Mouse (Mus musculus) E14TG2a.4 (cell line): ENCODE results near the gene Ttll3.

Experiments
- H3K27me3 ChIP-seq: 2 replicates; pipeline ENCODE4 v1.6.1; 2014; ENCODE audit warnings: low read length, control low read depth; ENCODE audit not compliant: insufficient read depth
- H3K36me3 ChIP-seq: 2 replicates; pipeline ENCODE4 v1.6.1; 2014; ENCODE audit warnings: low read length, control low read depth; ENCODE audit not compliant: insufficient read depth
- H3K4me1 ChIP-seq: replicated peaks from 2 replicates; pipeline ENCODE4 v1.6.1; 2014; ENCODE audit warnings: low read depth, low read length, control low read depth
- H3K4me3 ChIP-seq: replicated peaks from 2 replicates; pipeline ENCODE4 v1.5.1; 2014; ENCODE audit warnings: mild to moderate bottlenecking, low read length
- H3K9me3 ChIP-seq: 2 replicates; pipeline ENCODE4 v1.6.1; 2014; ENCODE audit warnings: low read length, control low read depth
- CTCF ChIP-seq: conservative IDR thresholded peaks from 2 replicates; pipeline ENCODE4 v1.5.1; 2014; ENCODE audit warnings: low read length
- NANOG ChIP-seq: IDR thresholded peaks from 2 replicates; pipeline ENCODE4 v1.6.1; 2014; ENCODE audit warnings: borderline replicate concordance, low read length, mixed read lengths
- POU5F1 ChIP-seq: IDR thresholded peaks from 2 replicates; pipeline ENCODE4 v1.6.1; 2014; ENCODE audit warnings: low read length, borderline replicate concordance

The Ttll3 gene

DNA sequence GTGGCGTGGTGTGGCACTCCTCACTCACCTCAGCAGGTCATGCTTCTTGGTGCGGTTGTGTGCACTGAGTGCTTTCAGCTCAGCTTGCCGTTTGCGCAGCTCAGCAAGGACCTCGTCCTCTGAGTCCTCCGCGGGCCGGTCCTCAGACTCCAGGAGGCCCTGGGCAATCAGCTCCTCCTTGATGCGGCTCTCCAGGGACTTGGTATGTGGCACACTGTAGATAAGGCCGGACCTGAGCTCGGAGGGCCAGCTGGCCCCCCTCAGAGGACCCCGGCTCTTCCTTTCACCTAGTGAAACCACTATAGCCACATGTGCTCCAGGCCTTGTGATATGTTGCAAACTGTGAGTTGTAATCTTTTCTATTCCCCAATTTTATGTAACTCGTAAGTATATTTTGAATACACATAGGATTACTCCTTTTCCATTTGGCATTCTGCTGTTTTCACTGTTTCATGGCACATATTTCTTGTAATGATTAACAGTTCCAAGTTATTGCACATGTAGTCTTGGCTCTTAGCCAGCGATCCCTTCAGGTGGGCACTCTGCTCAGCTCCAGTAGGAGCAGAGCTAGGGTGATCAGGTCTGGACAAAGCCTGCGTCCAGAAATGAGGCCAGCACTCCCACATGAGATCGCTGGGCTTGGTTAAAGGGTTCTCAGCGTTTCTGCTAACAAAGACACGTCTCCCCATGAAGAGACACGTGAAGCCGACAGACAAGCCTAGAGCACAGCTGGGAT lies 18.7 kb upstream of the Ttll3 start:
- no peak for TF ChIP-seq CTCF
- Histone ChIP-seq H3K9me3 (no peaks in the 10 kb centered on the region), H3K4me1 (peaks cover 63% of the 10 kb centered on the region)

DNA sequence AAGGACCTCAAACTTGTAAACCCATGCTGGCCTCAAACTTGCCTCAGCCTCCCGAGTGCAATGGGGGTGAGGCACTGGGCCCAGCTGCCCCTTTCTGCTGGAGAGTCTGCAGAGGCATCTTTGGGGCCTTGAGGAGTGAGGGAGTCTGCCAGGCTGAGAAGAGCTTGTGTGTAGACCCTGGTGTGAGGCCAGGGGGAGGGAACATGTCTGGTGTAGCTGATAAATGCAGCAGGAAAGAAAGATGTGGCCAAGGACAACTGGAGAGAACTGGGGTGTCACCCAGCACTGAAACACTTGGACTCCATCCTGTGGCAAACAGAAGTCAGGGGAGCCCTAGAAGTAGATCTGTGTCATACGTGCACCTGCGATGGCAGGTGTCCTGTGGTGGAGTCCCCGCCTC lies 15.6 kb upstream of the Ttll3 start:
- H3K9me3 ChIP-seq = no peaks in the 10 kb centered on the region
- TF ChIP-seq POU5F1 = no peak
- TF ChIP-seq CTCF = no peak
- TF ChIP-seq NANOG = no peak

More for the DNA sequence above, 18.7 kb upstream of the Ttll3 start:
- no peaks in the 10 kb centered on the region for H3K27me3 ChIP-seq
- H3K36me3 ChIP-seq = peaks cover 75% of the 10 kb centered on the region
- H3K4me3 ChIP-seq = no peak overlapping the region

DNA sequence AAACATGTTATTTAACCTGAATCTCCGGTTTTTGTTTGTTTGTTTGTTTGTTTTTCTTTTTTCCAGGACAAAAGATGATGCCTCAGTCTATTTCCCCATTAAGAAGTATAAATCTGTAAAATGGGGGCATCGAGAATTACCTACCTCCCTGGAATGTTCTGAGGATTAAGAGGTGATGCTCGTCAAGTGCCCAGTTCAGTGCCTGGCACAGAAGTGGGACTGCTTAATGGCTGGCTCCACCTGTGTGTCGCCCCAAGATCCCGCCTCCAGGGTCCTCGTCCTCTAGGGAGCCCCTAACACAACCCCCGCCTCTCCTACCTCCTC lies 11.9 kb upstream of the Ttll3 start:
- peaks cover 62% of the 10 kb centered on the region for H3K4me1 ChIP-seq

More for the DNA sequence above, 15.6 kb upstream of the Ttll3 start:
- Histone ChIP-seq H3K27me3 (no peaks in the 10 kb centered on the region), H3K36me3 (peaks cover 75% of the 10 kb centered on the region), H3K4me1 (peaks cover 50% of the 10 kb centered on the region), H3K4me3 (no peak overlapping the region)

DNA sequence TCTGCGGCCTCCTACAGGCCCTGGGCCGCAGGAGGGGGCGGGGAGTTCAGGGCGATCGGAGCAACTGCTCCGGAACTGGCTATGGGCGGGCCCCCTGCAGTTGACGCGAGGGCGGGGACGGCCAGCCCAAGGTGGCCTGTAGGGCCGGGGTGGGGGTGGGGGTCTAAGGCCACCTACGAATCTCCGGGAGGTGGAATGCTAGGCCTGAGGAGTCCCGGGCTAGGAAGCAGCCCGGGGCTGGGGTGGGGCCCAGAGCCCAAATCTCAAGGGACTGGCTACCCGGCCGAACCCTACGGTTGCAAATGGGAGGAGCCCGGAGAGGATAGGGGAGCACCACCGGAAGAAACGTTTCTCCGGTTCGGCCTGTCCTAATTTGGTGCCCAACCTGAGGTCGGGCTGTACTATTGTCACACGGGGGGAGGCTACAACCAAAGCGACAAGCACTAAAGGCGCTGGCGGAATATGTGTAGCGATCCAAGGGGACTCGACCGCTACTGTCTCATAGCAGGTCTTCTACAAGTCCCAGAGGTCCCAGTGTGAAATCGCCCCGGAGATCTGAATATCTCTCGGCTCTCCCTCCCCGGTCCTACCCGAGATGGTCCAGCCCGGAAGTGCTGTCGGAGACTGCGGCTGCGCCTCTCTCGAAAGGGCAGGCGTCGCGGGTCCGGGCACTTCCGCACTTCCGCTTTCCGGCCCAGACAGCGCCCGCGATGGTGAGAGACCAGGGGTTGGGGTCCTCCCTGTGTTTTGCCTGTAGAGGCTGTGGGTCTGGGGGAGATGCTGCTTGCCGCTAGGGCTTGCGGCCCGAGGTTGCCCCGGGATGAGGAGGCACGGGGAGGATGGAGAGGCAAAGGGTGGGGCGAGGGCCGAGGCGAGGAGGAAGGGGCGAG lies 11.3 kb upstream of the Ttll3 start, which contains the start of the genes Tada3 and Arpc4:
Gene Tada3 (minus strand): TSS at position 388 of the 890 bp plus-strand sequence.
Gene Arpc4 (plus strand): TSS at position 620 of the 890 bp plus-strand sequence.
- no peaks in the 10 kb centered on the region for H3K9me3 ChIP-seq
- H3K4me3 ChIP-seq = peak within 1 kb of the TSS; percentile 100
- peaks cover 63% of the 10 kb centered on the region for H3K4me1 ChIP-seq
- no peaks in the 10 kb centered on the region for H3K27me3 ChIP-seq
- H3K36me3 ChIP-seq = peaks cover 70% of the 10 kb centered on the region
- TF ChIP-seq POU5F1 (no peak), NANOG (no peak), CTCF (no peak)

More for the DNA sequence above, 11.9 kb upstream of the Ttll3 start:
- H3K4me3 ChIP-seq = peak overlapping the region; percentile 100
- no peaks in the 10 kb centered on the region for H3K9me3 ChIP-seq
- H3K36me3 ChIP-seq = peaks cover 70% of the 10 kb centered on the region
- H3K27me3 ChIP-seq = no peaks in the 10 kb centered on the region
- no peak for TF ChIP-seq NANOG
- TF ChIP-seq CTCF = no peak
- TF ChIP-seq POU5F1 = no peak

DNA sequence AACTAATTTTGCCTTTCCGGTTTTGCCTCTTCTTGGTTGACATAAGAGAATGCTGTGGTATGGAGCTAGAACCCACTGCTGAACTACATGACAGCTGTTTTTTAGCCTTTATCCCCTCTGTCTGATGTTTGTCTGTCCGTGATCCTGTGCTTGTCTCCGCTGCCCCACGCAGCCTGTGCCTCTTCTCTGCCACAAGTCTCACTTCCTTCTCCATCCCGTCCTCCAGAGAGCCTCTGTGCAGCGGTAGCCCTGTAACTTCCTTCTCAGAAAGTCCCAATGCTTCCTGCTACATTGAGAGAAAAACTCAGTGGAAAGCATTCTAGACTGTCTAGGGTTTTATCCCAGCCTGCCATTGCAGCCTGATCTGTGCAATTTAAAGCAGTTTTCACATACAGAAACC lies 9.8 kb upstream of the Ttll3 start:
- peaks cover 70% of the 10 kb centered on the region for H3K36me3 ChIP-seq
- H3K9me3 ChIP-seq = no peaks in the 10 kb centered on the region
- H3K4me3 ChIP-seq = peak overlapping the region; percentile 100
- H3K4me1 ChIP-seq = peaks cover 69% of the 10 kb centered on the region
- TF ChIP-seq POU5F1 (no peak), NANOG (no peak), CTCF (no peak)
- no peaks in the 10 kb centered on the region for H3K27me3 ChIP-seq

DNA sequence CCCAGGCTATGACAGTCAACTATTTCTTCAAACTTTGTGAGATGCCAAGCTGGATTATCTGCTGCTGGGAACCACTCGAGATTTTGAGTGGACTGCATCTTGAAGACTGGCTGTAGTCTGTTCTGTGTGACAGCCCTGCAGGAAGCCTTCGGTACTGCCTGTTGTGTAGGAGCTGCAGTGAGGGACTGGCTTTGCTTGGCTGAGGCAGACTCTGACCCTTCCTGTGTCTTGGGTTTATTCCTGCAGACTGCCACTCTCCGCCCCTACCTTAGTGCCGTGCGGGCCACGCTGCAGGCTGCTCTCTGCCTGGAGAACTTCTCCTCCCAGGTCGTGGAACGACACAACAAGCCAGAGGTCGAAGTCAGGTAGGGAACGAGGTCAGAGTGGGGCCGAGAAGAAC lies 8.6 kb upstream of the Ttll3 start:
- H3K27me3 ChIP-seq = no peaks in the 10 kb centered on the region
- H3K36me3 ChIP-seq = peaks cover 70% of the 10 kb centered on the region
- no peaks in the 10 kb centered on the region for H3K9me3 ChIP-seq
- 0 out of 2 replicates have a peak overlapping the region, but pooled peaks have one; percentile 5 for H3K4me3 ChIP-seq
- peaks cover 69% of the 10 kb centered on the region for H3K4me1 ChIP-seq
- TF ChIP-seq POU5F1 (no peak), NANOG (no peak), CTCF (0 out of 2 replicates have a peak, but pooled peaks have one; percentile 6)

DNA sequence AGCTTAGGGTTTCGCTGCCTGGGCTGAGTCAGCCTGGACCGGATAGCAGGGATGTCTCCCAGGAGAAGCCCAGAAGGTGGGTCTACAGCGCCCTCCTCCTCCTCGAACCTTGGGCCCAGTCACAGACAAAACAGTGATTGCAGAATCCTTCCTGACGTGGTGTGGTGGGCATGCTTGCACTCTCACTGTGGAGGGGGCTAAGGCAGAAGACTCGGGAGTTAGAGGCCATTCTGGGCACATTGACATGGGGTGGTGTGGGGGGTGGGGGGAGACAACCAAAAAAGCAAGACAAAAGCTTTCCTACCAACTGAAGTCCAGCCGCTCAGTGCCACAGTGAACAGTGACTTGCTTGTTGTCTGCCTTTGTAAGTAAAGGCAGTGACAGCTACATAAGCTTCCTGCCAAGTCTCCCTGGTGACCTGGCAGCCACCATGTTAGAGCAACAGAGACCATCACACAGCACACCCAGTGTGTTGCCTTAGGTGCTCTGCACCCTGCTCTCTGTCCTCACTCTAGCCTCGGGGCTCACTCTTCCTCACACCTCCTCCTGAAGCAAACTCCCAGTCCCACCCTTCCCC lies 4.6 kb upstream of the Ttll3 start:
- Histone ChIP-seq H3K36me3 (peaks cover 100% of the 10 kb centered on the region), H3K9me3 (no peaks in the 10 kb centered on the region), H3K4me3 (no peak overlapping the region), H3K27me3 (no peaks in the 10 kb centered on the region), H3K4me1 (peaks cover 75% of the 10 kb centered on the region)
- TF ChIP-seq NANOG = no peak
- no peak for TF ChIP-seq CTCF
- TF ChIP-seq POU5F1 = no peak

DNA sequence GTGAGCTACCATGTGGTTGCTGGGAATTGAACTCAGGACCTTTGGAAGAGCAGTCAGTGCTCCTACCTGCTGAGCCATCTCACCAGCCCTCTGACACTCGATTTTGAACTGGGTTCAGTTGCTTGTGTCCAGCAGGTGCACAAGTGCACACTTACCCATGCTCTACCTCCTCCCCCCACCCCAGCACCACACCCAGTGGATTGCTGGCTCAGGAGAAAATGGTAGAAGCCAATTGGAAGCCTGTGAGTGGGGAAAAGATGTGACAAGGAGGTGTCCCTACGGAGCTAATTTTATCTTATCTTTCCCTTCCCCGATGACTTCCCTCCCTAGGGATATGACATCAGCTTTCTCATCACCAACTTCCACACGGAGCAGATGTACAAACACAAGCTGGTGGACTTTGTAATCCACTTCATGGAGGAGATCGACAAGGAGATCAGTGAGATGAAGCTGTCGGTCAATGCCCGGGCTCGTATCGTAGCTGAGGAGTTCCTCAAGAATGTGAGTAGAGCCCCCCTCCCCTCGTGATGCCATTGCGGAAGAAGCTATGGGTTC lies 3.8 kb upstream of the Ttll3 start:
- Histone ChIP-seq H3K27me3 (no peaks in the 10 kb centered on the region), H3K9me3 (no peaks in the 10 kb centered on the region), H3K4me1 (peaks cover 75% of the 10 kb centered on the region), H3K4me3 (no peak overlapping the region), H3K36me3 (peaks cover 100% of the 10 kb centered on the region)
- TF ChIP-seq CTCF (no peak), POU5F1 (no peak), NANOG (no peak)
